Mouse (Mus musculus) gastrocnemius, adult 2 months (tissue): Measurements from ENCODE around the gene Acot11. TPM values are rescaled to one million over a fixed set of nuclear protein-coding genes. Genes with fewer than 3 reads are reported as not detected.

ENCODE experiments used
- DNase-seq: peaks from one replicate; pipeline ENCODE4 v3.0.0; 2022
- H3K27ac ChIP-seq: fragments of 200-600 bp; 2 replicates; pipeline ENCODE4 v1.8.1; 2022; ENCODE audit warnings: mild to moderate bottlenecking
- H3K4me3 ChIP-seq: fragments of 200-600 bp; 2 replicates; pipeline ENCODE4 v1.8.1; 2022; ENCODE audit warnings: mild to moderate bottlenecking, moderate library complexity
- CTCF ChIP-seq: fragments of 200-600 bp; IDR thresholded peaks from 2 replicates; pipeline ENCODE4 v1.8.1; 2022; ENCODE audit warnings: antibody characterized with exemption, mild to moderate bottlenecking, moderate library complexity
- intact Hi-C: fragments of 180-260 bp; cut with DNase I; formaldehyde crosslinking; loops from one replicate; pipeline ENCODE4 v1.15.1; 2025
- total RNA-seq, 2 experiments: library from RNA; stranded (reverse); gene quantifications; 2 replicates each; pipeline ENCODE4 v1.2.3; 2021

Gene Acot11
- total RNA-seq, 2 experiments from 2014 or later, result 7.1 to 17.3 TPM

GRCm38 (mm10) chr4:106837425-106837824, 32.6 kb upstream of the Acot11 start:
- intact Hi-C loops, result loop anchor here (5.0 kb wide), 1 partner anchor 285 kb away; no protein-coding TSS in a partner anchor
- H3K27ac ChIP-seq, result peak overlapping the region; percentile 32; the same call in 1 of the 2 replicates
- TF ChIP-seq CTCF, result no peak
- DNase-seq, result no peak
- peak overlapping the region; percentile 64 for H3K4me3 ChIP-seq

- TF ChIP-seq CTCF, result no peak
- Histone ChIP-seq H3K4me3 (no peak overlapping the region), H3K27ac (no peak overlapping the region)
- intact Hi-C loops, result no loop called here
- no peak for DNase-seq
Observed at GRCm38 (mm10) chr4:106830545-106831112, 25.8 kb upstream of the Acot11 start.

DNA sequence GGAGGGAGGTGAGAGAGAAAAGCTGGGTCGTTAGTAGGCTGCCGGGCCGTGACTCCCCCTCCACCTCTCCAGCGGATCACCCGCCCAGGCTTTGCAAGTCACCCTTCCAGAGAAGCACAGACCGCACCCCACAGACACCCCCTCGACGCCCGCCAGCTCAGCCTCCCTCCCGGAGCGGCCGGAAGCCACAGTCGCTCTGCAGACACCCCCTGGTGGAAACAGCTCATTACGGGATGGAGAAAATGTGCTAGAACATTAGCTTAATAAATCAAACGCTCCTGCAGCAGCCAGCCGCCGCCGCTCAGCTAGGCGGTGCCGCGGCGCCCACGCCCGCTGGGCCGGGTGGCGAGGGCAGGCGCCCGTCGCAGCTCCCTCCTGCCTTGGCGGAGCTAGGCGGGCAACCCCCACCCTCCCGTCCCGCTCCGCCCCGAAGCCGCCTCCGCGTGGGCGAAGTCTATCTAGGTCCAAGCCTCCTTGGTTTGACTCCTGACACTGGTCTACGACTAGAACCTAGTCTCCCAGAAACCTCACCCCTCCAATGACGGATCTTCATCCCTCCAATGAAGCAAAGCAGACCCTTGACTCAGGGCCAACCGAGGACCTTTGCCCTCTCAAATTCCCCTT, 23.1 kb upstream of the Acot11 start:
- peak; percentile 47 for TF ChIP-seq CTCF
- H3K27ac ChIP-seq, result peak overlapping the region; percentile 66
- intact Hi-C loops, result loop anchor here (5.0 kb wide), 1 partner anchor 81 kb away; no protein-coding TSS in a partner anchor

DNA sequence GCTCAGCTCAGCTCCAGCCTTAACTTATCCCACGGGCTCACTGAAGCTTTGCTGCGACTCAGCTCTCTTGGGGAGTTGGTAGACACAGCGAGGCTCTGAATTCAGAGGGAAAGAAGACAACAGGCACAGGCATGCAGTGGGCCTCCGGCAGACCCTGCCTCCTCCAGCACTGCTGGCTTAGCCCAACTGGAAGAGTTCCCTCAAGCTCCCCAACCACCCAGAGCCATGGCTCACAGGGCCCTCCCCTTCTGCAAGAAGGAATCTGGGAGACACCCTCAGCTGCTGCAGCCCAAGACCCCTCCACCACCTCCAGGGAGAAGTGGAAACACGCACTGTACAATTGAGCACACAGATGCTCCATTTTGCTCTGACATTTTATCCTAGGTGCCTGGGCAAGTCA, 20.4 kb upstream of the Acot11 start:
- Histone ChIP-seq H3K27ac (no peak overlapping the region), H3K4me3 (no peak overlapping the region)
- TF ChIP-seq CTCF, result no peak
- intact Hi-C loops, result loop anchor here (5.0 kb wide), 1 partner anchor 78 kb away; no protein-coding TSS in a partner anchor
- DNase-seq, result no peak

More for the DNA sequence above, 23.1 kb upstream of the Acot11 start:
- peak overlapping the region; percentile 70 for H3K4me3 ChIP-seq
- peak; percentile 78 for DNase-seq

GRCm38 (mm10) chr4:106819404-106819803, 14.6 kb upstream of the Acot11 start:
- no peak for DNase-seq
- intact Hi-C loops, result no loop called here
- TF ChIP-seq CTCF, result no peak
- H3K4me3 ChIP-seq, result no peak overlapping the region
- H3K27ac ChIP-seq, result no peak overlapping the region

- intact Hi-C loops, result no loop called here
- DNase-seq, result no peak
- Histone ChIP-seq H3K4me3 (no peak overlapping the region), H3K27ac (no peak overlapping the region)
- no peak for TF ChIP-seq CTCF
Observed at GRCm38 (mm10) chr4:106818332-106818731, 13.5 kb upstream of the Acot11 start.

- DNase-seq, result no peak
- intact Hi-C loops, result no loop called here
Observed at GRCm38 (mm10) chr4:106817017-106817416, 12.2 kb upstream of the Acot11 start.

DNA sequence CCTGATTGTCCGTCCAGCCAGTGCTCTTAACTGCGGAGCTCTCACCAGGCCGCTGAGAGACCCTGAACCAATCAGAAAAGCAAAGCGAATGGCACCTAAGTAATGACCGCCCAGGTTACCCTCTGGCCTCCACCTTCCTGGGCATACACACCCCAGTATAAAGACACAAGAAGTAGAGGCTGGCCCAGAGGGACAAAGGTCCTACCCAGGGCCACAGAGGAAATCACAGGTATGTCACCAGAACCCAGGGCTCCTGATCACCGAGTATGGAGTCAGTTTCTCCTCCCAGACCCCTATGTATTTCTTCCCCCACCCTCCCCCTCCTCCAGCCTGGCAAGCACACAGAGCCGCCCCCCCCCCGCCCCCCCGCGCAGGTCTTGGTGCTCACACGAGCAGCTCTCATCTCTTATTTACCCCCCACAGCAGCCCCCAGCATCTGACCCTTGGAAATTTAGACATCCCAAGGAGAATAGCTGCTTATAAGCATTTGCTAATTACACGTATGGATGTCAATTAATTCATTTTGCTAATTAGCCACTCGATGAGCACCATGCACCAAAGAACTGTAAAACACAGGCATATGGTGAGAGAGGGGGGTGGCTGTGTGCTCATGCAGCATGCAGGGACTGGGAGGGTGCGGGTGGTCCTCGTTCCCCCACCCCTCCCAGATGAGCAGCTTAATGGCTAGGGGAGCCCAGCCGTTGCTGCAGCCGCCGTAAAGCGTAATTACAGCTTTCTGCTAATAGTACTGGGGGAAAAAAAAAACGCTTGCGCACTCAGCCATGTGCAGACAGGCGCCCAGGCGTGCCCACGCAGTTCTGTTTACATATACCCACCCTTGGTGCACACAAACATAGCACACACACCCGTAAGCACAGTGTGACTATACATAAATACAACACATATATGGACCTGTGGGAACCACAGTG, 10.9 kb upstream of the Acot11 start:
- no peak for TF ChIP-seq CTCF

More at GRCm38 (mm10) chr4:106817017-106817416, 12.2 kb upstream of the Acot11 start:
- no peak overlapping the region for H3K4me3 ChIP-seq
- TF ChIP-seq CTCF, result no peak
- no peak overlapping the region for H3K27ac ChIP-seq

GRCm38 (mm10) chr4:106811162-106811561, 6.4 kb upstream of the Acot11 start:
- DNase-seq, result no peak
- no peak for TF ChIP-seq CTCF
- intact Hi-C loops, result no loop called here
- H3K4me3 ChIP-seq, result no peak overlapping the region
- H3K27ac ChIP-seq, result no peak overlapping the region

More for the DNA sequence above, 10.9 kb upstream of the Acot11 start:
- intact Hi-C loops, result no loop called here
- Histone ChIP-seq H3K4me3 (no peak overlapping the region), H3K27ac (no peak overlapping the region)
- DNase-seq, result no peak

DNA sequence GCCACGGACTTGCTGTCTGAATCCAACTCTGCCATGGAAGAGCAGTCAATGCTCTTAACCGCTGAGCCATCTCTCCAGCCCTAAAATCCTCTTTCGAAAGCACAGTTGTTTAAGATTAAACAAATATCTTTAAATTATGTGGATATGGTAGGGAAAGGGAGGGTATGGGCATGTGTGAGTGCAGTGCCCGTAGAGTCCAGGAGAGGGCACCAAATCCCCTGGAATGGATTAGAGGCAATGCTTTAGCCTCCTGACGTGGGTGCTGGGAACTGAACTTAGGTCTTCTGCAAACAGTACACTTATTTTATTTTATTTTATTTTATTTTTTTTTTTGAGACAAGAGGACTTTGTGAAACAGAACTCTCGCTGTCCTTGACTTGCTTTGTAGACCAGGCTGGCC, 5.2 kb upstream of the Acot11 start:
- intact Hi-C loops, result no loop called here
- Histone ChIP-seq H3K27ac (no peak overlapping the region), H3K4me3 (no peak overlapping the region)
- no peak for DNase-seq
- TF ChIP-seq CTCF, result peak; percentile 61

DNA sequence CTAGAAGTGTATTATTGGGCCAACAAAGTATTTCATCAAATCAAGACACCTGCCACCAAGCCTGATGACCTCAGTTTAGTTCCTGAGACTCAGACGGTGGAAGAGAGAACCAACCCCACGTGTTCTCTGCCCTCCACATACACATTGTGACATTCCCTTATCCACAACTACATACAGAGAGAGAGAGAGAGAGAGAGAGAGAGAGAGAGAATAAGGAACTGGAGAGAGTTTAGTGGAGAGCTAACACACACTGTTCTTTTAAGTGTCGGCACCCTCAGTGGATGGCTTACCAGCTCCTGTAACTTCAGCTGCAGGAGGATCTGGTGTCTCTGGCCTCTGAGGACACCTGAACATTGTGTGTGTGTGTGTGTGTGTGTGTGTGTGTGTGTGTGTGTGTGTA, 2.5 kb upstream of the Acot11 start:
- DNase-seq, result no peak
- intact Hi-C loops, result loop anchor here (10.0 kb wide), 1 partner anchor 358 kb away; no protein-coding TSS in a partner anchor
- H3K27ac ChIP-seq, result no peak overlapping the region
- no peak overlapping the region for H3K4me3 ChIP-seq
- TF ChIP-seq CTCF, result no peak

DNA sequence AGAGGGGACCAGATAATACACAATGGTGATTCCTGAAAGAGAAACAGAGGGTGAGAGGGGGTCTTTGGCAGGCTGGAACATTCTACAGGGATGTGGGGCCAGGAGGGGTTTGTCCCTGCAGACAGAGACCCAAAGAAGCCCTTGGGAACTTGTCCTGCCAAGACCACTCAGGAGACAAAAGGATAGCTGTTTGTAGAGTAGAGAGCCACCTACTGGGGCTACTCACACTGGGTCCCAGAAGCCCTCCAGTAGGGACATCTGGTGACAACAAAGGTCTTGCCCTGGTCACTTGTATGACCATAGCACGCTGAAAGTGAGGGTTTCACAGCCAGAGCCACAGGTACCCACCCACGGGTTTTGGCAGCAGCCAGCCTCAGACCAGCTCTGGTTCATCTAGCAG, 1.1 kb upstream of the Acot11 start:
- no peak for DNase-seq
- TF ChIP-seq CTCF, result peak; percentile 5; the same call in 1 of the 2 replicates
- no peak overlapping the region for H3K27ac ChIP-seq
- no peak overlapping the region for H3K4me3 ChIP-seq
- intact Hi-C loops, result loop anchor here (10.0 kb wide), 1 partner anchor 359 kb away; no protein-coding TSS in a partner anchor
